Mouse (Mus musculus): ENCODE measurements at regions not wholly inside any gene's neighbourhood (a gene's known extent, or its start where the extent isn't known, plus 50 kb on each side); places are given as distances from the start of the nearest gene placed in this dataset.

DNA sequence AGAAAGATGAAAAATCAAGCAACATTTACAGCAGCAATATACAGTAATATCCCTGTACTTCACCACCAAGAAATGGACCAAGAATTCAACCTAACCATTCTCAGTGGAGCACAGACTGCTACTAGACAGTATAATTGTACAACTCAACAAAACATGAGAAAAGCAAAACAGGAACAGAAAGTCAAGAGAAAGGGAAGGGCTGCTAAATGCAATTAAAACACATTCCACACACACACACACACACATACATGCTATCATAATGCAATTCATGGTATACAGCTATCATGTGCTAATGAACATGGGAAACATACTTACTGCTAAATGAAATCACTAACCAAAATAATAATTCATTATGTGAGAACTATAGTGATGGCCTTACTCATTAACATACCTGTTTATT lies 335.2 kb upstream of the Mmadhc start:
- H3K4me3 ChIP-seq (ENCODE audit: low read depth, low read length): no peak overlapping the region
- no peaks in the 10 kb centered on the region for H3K9me3 ChIP-seq (ENCODE audit: control insufficient read depth)
- H3K36me3 ChIP-seq (ENCODE audit: control insufficient read depth, insufficient read depth): no peaks in the 10 kb centered on the region
- TF ChIP-seq CTCF (IDR thresholded peaks at IDR 0.05; ENCODE audit: low read depth): no peak
- H3K9ac ChIP-seq (ENCODE audit: low read depth, low read length): no peak overlapping the region
- no peak overlapping the region for H3K4me2 ChIP-seq (replicated peaks; ENCODE audit: low read depth)
- no peak overlapping the region for H3K27ac ChIP-seq (ENCODE audit: low read depth, low read length)
- no peaks in the 10 kb centered on the region for H3K4me1 ChIP-seq (replicated peaks; ENCODE audit: control insufficient read depth, insufficient read depth, low read length)
- no peaks in the 10 kb centered on the region for H3K27me3 ChIP-seq (replicated peaks; ENCODE audit: control insufficient read depth, insufficient read depth, low read length)
- no peak for ATAC-seq

DNA sequence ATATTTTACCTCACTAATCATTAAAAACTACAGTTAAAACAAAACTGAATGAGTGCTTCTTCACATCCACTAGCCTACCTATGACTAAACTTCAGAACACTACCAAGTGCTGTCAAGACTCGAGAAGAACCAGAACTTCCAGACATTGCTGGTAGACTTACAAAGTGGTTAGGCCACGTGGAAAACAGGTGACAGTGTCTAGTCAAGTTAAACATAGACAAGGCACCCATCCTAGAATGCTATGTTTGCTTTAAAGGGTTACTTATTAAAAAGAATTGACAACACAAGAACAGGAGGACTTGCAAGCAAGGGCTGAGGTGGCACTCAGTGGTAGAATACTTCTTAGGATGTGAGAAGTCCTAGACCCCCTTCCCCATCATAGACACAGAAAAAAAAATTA lies 330.9 kb upstream of the Mmadhc start:
- no peaks in the 10 kb centered on the region for H3K9me3 ChIP-seq (ENCODE audit: control insufficient read depth)
- no peak overlapping the region for H3K9ac ChIP-seq (ENCODE audit: low read depth, low read length)
- 22% methylated on average over 2 of the region's 2 CpGs for WGBS
- no peaks in the 10 kb centered on the region for H3K36me3 ChIP-seq (ENCODE audit: control insufficient read depth, insufficient read depth)
- H3K4me2 ChIP-seq (replicated peaks; ENCODE audit: low read depth): no peak overlapping the region
- no peaks in the 10 kb centered on the region for H3K27me3 ChIP-seq (replicated peaks; ENCODE audit: control insufficient read depth, insufficient read depth, low read length)
- H3K27ac ChIP-seq (ENCODE audit: low read depth, low read length): no peak overlapping the region
- no peaks in the 10 kb centered on the region for H3K4me1 ChIP-seq (replicated peaks; ENCODE audit: control insufficient read depth, insufficient read depth, low read length)
- TF ChIP-seq CTCF (IDR thresholded peaks at IDR 0.05; ENCODE audit: low read depth): no peak
- no peak overlapping the region for H3K4me3 ChIP-seq (ENCODE audit: low read depth, low read length)
- ATAC-seq: no peak

DNA sequence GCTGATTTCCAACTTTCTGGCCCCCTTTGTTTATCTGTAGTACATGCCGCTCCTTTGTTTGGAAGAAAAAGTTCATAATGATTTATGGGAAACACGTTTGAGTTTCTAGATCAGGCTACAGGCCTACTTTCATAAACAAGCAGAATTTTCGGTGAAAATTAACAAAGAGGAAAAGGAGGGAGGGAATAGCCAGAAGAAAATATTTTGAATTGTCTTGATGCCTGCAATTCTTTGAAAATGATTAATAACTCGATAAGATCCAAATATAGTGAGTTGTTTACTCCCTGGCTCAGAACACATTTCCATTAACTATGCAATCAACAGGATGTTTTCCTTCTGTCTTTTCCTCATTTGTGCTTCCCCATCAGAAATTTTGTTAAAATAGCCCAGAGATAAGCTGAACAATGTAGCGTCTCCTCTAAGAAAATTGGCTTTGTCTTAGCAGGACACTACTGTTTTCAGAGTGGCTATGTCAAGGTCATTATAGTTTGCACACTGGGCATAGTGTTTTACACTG lies 328.7 kb upstream of the Mmadhc start:
- Histone ChIP-seq H3K9me3 (ENCODE audit: control insufficient read depth) (no peaks in the 10 kb centered on the region), H3K4me2 (replicated peaks; ENCODE audit: low read depth) (no peak overlapping the region), H3K9ac (ENCODE audit: low read depth, low read length) (no peak overlapping the region), H3K27me3 (replicated peaks; ENCODE audit: control insufficient read depth, insufficient read depth, low read length) (no peaks in the 10 kb centered on the region), H3K4me1 (replicated peaks; ENCODE audit: control insufficient read depth, insufficient read depth, low read length) (no peaks in the 10 kb centered on the region), H3K27ac (ENCODE audit: low read depth, low read length) (no peak overlapping the region), H3K36me3 (ENCODE audit: control insufficient read depth, insufficient read depth) (no peaks in the 10 kb centered on the region), H3K4me3 (ENCODE audit: low read depth, low read length) (no peak overlapping the region)
- TF ChIP-seq CTCF (IDR thresholded peaks at IDR 0.05; ENCODE audit: low read depth): no peak
- WGBS: 46% methylated on average over 5 of the region's 5 CpGs
- no peak for ATAC-seq

DNA sequence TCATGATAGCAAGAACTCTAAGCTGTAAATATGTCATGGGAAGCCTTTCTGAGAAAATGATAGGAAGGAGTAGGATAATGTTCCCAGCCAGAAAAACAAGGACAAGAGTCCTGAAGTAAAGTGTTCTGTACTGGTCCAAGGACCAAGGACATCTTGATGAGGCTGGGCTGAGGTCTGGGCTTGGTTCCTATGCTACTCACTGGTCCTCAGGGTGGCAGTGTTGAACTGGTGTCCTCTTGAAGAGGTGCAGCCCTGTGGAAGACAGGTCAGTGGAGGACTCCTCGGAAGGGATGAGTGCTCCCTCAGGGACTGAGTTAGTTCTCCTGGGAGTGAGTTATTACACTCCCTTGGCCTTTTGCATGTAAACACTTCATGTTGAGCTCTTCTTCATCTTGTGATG lies 312.5 kb upstream of the Mmadhc start:
- H3K27me3 ChIP-seq (replicated peaks; ENCODE audit: control insufficient read depth, insufficient read depth, low read length): no peaks in the 10 kb centered on the region
- no peak overlapping the region for H3K27ac ChIP-seq (ENCODE audit: low read depth, low read length)
- 40% methylated on average over 1 of the region's 1 CpGs for WGBS
- H3K36me3 ChIP-seq (ENCODE audit: control insufficient read depth, insufficient read depth): no peaks in the 10 kb centered on the region
- no peak overlapping the region for H3K4me3 ChIP-seq (ENCODE audit: low read depth, low read length)
- TF ChIP-seq CTCF (IDR thresholded peaks at IDR 0.05; ENCODE audit: low read depth): peak; percentile 73
- no peaks in the 10 kb centered on the region; the same call in 1 of the 2 replicates for H3K4me1 ChIP-seq (replicated peaks; ENCODE audit: control insufficient read depth, insufficient read depth, low read length)
- ATAC-seq: no peak
- H3K4me2 ChIP-seq (replicated peaks; ENCODE audit: low read depth): no peak overlapping the region
- no peak overlapping the region for H3K9ac ChIP-seq (ENCODE audit: low read depth, low read length)
- no peaks in the 10 kb centered on the region for H3K9me3 ChIP-seq (ENCODE audit: control insufficient read depth)

DNA sequence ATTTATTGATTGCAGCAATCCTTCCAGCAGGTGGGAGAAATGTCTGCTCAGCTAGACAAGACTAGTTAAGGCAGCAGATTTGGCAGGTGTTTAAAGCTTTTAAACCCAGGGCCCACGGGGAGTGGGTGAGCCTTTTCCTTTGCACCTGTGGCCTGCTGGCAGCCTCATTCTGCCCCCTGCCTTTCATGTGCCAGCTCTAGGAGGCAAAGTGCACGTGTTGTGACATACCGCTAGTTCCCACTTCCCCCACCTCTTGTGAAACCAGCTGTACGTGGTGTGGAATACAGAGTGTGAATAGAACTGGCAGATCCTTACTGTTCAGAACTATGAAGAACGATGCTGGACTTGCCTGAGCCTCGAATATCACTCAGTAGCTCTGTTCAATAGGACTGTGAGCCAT lies 292.6 kb upstream of the Mmadhc start:
- H3K4me1 ChIP-seq (replicated peaks; ENCODE audit: control insufficient read depth, insufficient read depth, low read length): no peaks in the 10 kb centered on the region
- no peak overlapping the region for H3K27ac ChIP-seq (ENCODE audit: low read depth, low read length)
- H3K9ac ChIP-seq (ENCODE audit: low read depth, low read length): no peak overlapping the region
- TF ChIP-seq CTCF (IDR thresholded peaks at IDR 0.05; ENCODE audit: low read depth): 0 out of 2 replicates have a peak, but pooled peaks have one; percentile 6
- H3K27me3 ChIP-seq (replicated peaks; ENCODE audit: control insufficient read depth, insufficient read depth, low read length): no peaks in the 10 kb centered on the region
- no peak for ATAC-seq
- 53% methylated on average over 6 of the region's 6 CpGs for WGBS
- no peaks in the 10 kb centered on the region for H3K36me3 ChIP-seq (ENCODE audit: control insufficient read depth, insufficient read depth)
- no peak overlapping the region for H3K4me3 ChIP-seq (ENCODE audit: low read depth, low read length)
- H3K9me3 ChIP-seq (ENCODE audit: control insufficient read depth): no peaks in the 10 kb centered on the region
- no peak overlapping the region for H3K4me2 ChIP-seq (replicated peaks; ENCODE audit: low read depth)

DNA sequence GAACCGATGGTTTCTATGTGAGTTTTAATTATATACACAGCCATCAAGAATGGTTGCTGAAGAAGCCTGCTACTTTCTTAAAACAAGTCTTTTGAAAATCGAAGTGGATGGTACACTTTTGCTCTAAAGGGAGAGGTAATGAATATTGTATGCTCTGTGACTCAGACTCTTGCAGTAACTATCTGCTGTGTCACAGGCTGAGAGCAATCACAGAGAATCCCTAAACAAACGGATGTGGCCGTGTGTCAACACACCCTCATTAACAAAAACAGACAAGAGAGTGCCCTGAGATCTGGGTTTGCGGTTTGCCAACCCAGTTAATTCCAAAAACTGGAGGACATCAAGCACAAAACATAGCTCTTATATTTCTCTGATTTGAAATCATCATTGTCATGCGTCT lies 292.1 kb upstream of the Mmadhc start:
- no peaks in the 10 kb centered on the region for H3K36me3 ChIP-seq (ENCODE audit: control insufficient read depth, insufficient read depth)
- no peaks in the 10 kb centered on the region for H3K9me3 ChIP-seq (ENCODE audit: control insufficient read depth)
- H3K4me1 ChIP-seq (replicated peaks; ENCODE audit: control insufficient read depth, insufficient read depth, low read length): no peaks in the 10 kb centered on the region
- no peak overlapping the region for H3K9ac ChIP-seq (ENCODE audit: low read depth, low read length)
- WGBS: 44% methylated on average over 6 of the region's 6 CpGs
- no peaks in the 10 kb centered on the region for H3K27me3 ChIP-seq (replicated peaks; ENCODE audit: control insufficient read depth, insufficient read depth, low read length)
- ATAC-seq: no peak
- no peak overlapping the region for H3K4me3 ChIP-seq (ENCODE audit: low read depth, low read length)
- no peak for TF ChIP-seq CTCF (IDR thresholded peaks at IDR 0.05; ENCODE audit: low read depth)
- H3K27ac ChIP-seq (ENCODE audit: low read depth, low read length): no peak overlapping the region
- H3K4me2 ChIP-seq (replicated peaks; ENCODE audit: low read depth): no peak overlapping the region
